Mouse (Mus musculus): ENCODE results near the gene Ebf1.

DNA sequence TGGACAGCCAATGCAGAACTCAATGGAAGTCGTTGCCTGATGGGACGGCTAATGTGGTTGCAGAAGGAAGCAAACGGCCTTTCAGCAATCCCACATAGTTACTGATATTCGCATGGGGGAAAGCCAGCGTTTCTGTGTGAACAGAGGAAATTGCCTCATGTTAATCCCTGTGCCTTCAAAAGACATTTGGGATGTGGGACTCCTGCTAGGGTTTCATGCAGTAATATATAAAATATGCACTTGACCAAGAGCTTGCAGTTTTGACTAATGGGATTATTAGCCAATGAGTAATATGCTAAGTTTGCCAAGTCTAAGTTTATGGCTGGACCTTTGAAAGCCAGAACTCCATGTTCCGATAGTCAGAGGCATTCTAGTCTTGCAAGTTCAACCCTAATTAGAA lies 331.4 kb downstream of the Ebf1 start:
- no peak for TF ChIP-seq CTCF (IDR thresholded peaks at IDR 0.05; ENCODE audit: control insufficient read depth, insufficient read depth, insufficient replicate concordance, low read depth, low read length)
- TF ChIP-seq POLR2A (IDR thresholded peaks at IDR 0.05; ENCODE audit: control insufficient read depth, low read depth, low read length) = no peak
